Mouse (Mus musculus): ENCODE results near the gene Cnnm3. TPM values are rescaled to one million over a fixed set of nuclear protein-coding genes. Genes with fewer than 3 reads are reported as not detected.

Gene Cnnm3
- polyA plus RNA-seq, 1 experiment, result 37.0 TPM

DNA sequence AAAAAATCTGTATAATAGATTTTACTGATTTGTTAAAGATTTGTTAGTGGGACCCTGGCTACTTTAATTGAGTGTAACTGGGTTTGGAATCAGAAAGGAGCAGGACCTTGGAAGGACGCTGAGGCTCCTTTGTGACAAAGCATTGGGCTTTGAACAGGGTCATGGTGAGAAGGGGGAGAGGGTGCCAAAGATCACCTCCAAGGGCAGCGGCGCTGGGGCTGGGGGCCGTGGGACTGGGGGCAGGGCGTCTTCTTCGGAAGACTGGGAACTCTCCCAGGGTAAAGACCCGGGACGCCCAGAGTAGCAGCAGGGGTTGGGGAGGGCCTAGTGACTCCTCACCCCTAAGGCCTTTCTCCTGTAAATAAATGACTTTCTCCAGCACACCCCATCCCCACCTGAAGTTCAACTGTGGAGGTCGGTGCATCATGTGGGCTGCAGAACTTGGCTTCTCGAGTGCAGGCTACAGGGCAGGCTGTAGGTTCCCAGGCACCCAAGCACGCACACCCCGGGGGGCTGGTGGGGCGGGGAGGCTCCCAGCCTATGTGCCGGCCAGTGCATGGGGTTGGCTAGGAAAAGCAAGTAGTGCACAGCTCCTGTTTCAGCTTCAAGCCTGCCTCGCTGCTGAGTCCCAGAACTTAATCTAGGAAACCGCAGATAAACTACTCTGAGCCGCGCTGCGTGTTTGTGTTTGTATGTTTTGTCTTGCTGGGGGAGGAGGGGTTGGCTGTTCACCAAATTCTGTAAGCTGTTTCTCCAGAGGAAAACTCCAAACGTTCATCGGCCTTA, 56.3 kb downstream of the Cnnm3 start:
- TF ChIP-seq CTCF (IDR thresholded peaks at IDR 0.05; ENCODE audit: insufficient read depth, low read length), result no peak
- no peak for TF ChIP-seq POLR2A (IDR thresholded peaks at IDR 0.05; ENCODE audit: borderline replicate concordance, extremely low read depth, low read depth, low read length)
- WGBS, result 54% methylated on average over 21 of the region's 21 CpGs
- DNase-seq, result no peak
- Histone ChIP-seq H3K4me1 (ENCODE audit: control insufficient read depth, insufficient read depth, low read length) (peaks cover 19% of the 10 kb centered on the region), H3K4me3 (replicated peaks; ENCODE audit: extremely low read depth, low read depth, low read length) (no peak overlapping the region)

DNA sequence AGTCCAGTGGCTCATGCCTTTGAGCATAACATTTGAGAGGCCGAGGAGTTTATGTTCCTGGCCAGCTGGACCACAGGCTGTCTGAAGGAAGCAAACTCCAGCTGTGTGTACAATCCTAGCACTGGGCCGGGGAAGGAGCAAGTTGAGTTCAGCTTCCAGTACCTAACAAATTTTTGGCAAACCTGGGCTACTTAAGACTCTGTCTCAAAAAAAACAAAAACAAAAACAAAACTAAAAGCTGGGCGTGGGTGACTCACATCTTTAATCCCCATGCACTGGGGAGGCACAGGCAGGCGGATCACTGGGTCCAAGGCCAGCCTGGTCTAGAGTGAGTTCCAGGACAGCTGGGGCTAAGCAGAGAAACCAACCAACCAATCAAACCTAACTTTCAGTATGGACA, 57.1 kb downstream of the Cnnm3 start:
- TF ChIP-seq POLR2A (IDR thresholded peaks at IDR 0.05; ENCODE audit: borderline replicate concordance, extremely low read depth, low read depth, low read length), result no peak
- no peak for TF ChIP-seq CTCF (IDR thresholded peaks at IDR 0.05; ENCODE audit: insufficient read depth, low read length)
- peaks cover 21% of the 10 kb centered on the region for H3K4me1 ChIP-seq (ENCODE audit: control insufficient read depth, insufficient read depth, low read length)
- 45% methylated on average over 4 of the region's 4 CpGs for WGBS
- no peak overlapping the region for H3K4me3 ChIP-seq (replicated peaks; ENCODE audit: extremely low read depth, low read depth, low read length)
- no peak for DNase-seq

DNA sequence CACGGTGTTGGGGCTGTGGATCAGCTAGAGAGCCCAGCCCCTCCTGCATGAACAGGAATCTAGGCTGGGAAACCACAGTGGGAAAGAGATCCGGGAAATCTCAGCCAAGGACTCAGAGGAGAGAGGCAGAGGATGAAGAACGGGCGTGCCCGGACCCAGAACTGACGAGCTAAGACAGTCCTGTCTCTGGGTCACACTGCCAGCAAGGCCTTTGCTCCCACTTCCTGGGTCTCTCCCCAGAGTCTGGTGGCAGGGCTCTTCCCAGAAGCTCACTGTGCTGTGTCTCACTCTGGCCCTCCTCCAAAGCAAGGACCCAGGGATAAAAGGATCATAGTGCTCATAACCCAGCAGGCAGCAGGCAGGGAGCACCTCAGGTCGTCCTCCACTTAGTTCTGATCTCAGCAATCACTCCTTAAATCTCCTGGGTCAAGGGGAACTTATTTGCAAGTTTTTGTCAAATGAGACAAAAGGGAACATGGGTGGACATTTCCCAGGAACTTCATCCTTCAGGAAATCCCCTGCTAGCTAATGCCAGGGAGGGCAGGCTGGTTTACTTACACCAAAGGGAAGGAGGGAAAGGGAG, 58.1 kb downstream of the Cnnm3 start:
- TF ChIP-seq CTCF (IDR thresholded peaks at IDR 0.05; ENCODE audit: insufficient read depth, low read length), result no peak
- no peak for TF ChIP-seq POLR2A (IDR thresholded peaks at IDR 0.05; ENCODE audit: borderline replicate concordance, extremely low read depth, low read depth, low read length)
- DNase-seq, result no peak
- H3K4me3 ChIP-seq (replicated peaks; ENCODE audit: extremely low read depth, low read depth, low read length), result no peak overlapping the region
- peaks cover 23% of the 10 kb centered on the region for H3K4me1 ChIP-seq (ENCODE audit: control insufficient read depth, insufficient read depth, low read length)
- 21% methylated on average over 7 of the region's 7 CpGs for WGBS

DNA sequence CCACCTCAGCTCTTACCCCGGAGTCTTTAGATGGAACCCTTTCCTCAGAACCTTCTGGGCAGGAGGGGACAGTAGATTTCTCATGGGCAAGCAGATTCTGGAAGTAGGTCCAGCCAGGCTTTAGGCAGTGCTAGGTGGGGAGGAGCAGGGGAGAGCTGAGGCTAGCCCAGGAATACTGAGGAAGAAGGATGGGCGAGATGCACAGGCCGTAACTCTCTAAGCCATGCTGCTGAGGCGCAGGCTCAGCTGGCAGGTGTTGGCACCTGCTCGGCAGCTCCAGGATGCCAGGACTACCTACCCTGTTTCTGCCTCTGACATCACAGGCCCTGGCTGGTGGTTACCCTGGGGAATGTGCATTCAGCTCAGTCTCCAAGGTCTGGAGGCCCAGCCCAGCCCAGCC, 58.7 kb downstream of the Cnnm3 start:
- H3K4me3 ChIP-seq (replicated peaks; ENCODE audit: extremely low read depth, low read depth, low read length), result no peak overlapping the region
- no peak for DNase-seq
- no peak for TF ChIP-seq CTCF (IDR thresholded peaks at IDR 0.05; ENCODE audit: insufficient read depth, low read length)
- TF ChIP-seq POLR2A (IDR thresholded peaks at IDR 0.05; ENCODE audit: borderline replicate concordance, extremely low read depth, low read depth, low read length), result no peak
- peaks cover 23% of the 10 kb centered on the region for H3K4me1 ChIP-seq (ENCODE audit: control insufficient read depth, insufficient read depth, low read length)
- WGBS, result 75% methylated on average over 5 of the region's 5 CpGs

DNA sequence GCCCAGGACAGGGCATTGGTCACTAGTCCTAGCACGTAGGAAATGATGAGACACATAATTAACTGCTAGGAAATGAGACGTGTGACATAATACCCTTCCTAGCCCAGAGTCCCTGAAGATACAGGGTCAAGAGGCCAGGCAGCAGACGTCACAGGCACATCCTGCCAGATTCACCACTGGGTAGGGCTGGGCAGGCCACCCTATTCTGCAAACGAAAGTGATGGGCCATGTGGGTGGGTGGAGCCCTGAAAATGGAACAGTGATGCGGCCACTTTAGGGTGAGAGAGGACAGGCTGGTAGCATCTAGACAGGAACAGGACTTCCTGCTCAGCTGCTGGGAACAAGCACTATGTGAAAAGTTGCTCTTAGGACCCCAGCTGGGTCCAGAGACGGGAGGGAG, 60.0 kb downstream of the Cnnm3 start:
- Histone ChIP-seq H3K4me1 (ENCODE audit: control insufficient read depth, insufficient read depth, low read length) (peaks cover 23% of the 10 kb centered on the region), H3K4me3 (replicated peaks; ENCODE audit: extremely low read depth, low read depth, low read length) (no peak overlapping the region)
- TF ChIP-seq POLR2A (IDR thresholded peaks at IDR 0.05; ENCODE audit: borderline replicate concordance, extremely low read depth, low read depth, low read length), result no peak
- TF ChIP-seq CTCF (IDR thresholded peaks at IDR 0.05; ENCODE audit: insufficient read depth, low read length), result no peak
- DNase-seq, result no peak
- WGBS, result 28% methylated on average over 6 of the region's 6 CpGs

DNA sequence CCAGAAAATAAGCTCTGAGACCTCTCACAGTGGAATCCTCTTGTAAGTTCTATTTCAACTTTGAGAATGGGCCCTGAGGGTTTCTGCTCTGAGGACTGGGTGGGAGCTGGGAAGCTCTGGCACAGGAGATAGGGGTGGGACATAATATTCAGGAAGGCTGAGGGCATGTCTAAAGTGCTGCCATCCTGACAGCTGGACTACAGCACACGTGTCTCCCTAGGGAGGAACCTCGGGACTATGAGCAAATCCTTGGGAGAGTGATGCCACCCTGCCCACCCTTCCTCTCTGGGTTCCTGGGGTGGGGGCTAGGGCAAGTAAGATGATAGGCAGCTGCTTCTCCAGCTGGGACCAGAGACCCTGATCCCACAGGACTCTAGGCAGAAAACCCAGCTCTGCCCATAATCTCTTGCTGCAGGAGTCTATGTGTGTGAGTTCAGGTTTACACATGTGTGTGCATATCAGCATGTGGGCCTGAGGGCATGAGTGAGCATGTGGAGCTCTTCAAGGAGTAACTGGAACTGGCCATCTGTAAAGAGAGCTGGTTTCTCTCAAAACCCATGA, 60.6 kb downstream of the Cnnm3 start:
- TF ChIP-seq CTCF (IDR thresholded peaks at IDR 0.05; ENCODE audit: insufficient read depth, low read length) (no peak), POLR2A (IDR thresholded peaks at IDR 0.05; ENCODE audit: borderline replicate concordance, extremely low read depth, low read depth, low read length) (no peak)
- 42% methylated on average over 2 of the region's 2 CpGs for WGBS
- Histone ChIP-seq H3K4me3 (replicated peaks; ENCODE audit: extremely low read depth, low read depth, low read length) (no peak overlapping the region), H3K4me1 (ENCODE audit: control insufficient read depth, insufficient read depth, low read length) (peaks cover 23% of the 10 kb centered on the region)
- DNase-seq, result no peak

DNA sequence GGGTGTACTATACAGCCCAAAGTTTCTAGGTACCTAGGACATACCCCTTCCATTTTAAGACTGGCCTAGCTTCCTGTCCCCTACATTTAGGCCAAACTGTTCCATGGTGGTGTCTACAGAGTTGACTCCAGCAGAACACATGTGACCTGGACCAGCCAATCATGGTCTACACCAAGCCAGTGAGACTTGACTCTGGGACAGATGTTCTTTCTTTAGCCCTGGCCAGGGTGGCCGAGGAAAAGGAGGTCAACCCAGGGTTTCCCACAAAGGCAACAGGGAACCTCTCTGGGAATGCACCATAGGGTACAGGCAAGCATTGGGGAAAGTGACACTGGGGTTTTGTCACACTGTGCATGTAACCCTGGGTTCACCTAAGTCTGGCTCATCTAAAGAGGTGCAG, 61.0 kb downstream of the Cnnm3 start:
- no peak for DNase-seq
- Histone ChIP-seq H3K4me1 (ENCODE audit: control insufficient read depth, insufficient read depth, low read length) (peaks cover 23% of the 10 kb centered on the region), H3K4me3 (replicated peaks; ENCODE audit: extremely low read depth, low read depth, low read length) (no peak overlapping the region)
- WGBS, result 64% methylated on average over 1 of the region's 1 CpGs
- TF ChIP-seq CTCF (IDR thresholded peaks at IDR 0.05; ENCODE audit: insufficient read depth, low read length) (no peak), POLR2A (IDR thresholded peaks at IDR 0.05; ENCODE audit: borderline replicate concordance, extremely low read depth, low read depth, low read length) (no peak)

DNA sequence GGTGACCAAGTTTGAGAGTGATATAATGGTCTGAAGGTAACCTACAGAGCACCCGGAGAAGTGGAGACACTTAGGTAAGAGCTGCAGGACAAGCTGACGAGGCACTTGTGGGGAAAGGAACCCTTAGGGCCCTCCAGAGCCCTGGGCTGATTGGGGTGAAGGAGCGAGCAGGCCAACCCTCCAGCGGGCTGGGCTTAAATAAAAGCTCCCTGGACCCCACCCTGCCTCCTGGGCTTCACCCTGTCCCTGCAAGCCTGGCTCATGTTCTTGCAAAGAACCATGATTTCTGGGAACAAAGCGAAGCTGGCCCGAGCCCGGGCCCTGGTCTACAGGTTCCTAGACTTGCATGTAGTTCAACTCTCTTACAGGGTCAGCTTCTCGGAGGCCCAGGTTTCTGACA, 61.9 kb downstream of the Cnnm3 start:
- Histone ChIP-seq H3K4me1 (ENCODE audit: control insufficient read depth, insufficient read depth, low read length) (peaks cover 23% of the 10 kb centered on the region), H3K4me3 (replicated peaks; ENCODE audit: extremely low read depth, low read depth, low read length) (no peak overlapping the region)
- TF ChIP-seq CTCF (IDR thresholded peaks at IDR 0.05; ENCODE audit: insufficient read depth, low read length) (no peak), POLR2A (IDR thresholded peaks at IDR 0.05; ENCODE audit: borderline replicate concordance, extremely low read depth, low read depth, low read length) (no peak)
- DNase-seq, result no peak
- 72% methylated on average over 8 of the region's 8 CpGs for WGBS

DNA sequence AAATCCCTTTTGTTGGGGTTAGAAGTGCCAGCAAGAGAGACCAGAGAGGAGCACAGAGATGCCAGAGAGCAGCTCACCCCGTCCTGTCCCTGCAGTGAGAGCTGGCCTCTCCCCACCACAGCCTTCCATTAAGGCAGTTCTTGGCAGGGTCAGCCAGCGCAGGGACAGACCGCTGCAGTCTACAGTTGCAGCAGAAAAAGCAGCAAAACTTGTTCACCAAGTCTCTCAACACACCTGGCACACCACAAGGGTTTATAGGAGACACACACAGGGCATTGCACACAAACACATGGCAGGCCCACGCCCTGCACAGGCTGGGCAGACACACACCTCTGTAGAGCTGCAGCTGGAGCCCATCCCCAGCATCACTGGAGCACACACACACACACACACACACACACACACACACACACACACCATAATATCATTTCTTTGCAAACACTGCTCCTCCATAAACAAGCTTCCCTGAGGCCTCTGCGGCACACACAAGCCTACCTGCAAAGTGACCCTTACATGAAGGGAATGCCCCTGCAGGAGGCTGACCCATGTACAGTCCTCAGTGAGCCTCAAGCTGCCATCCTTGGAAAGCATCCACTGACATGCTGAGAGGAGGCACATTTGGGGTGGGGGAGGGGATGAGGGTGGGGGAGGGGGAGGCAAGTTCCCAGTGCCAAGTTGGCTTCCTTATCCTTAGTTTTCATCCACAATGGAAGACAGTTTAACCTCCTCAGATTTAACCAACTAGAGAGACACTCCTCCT, 62.7 kb downstream of the Cnnm3 start:
- TF ChIP-seq POLR2A (IDR thresholded peaks at IDR 0.05; ENCODE audit: borderline replicate concordance, extremely low read depth, low read depth, low read length) (no peak), CTCF (IDR thresholded peaks at IDR 0.05; ENCODE audit: insufficient read depth, low read length) (no peak)
- H3K4me3 ChIP-seq (replicated peaks; ENCODE audit: extremely low read depth, low read depth, low read length), result no peak overlapping the region
- WGBS, result 66% methylated on average over 5 of the region's 5 CpGs
- no peak for DNase-seq
- H3K4me1 ChIP-seq (ENCODE audit: control insufficient read depth, insufficient read depth, low read length), result peaks cover 18% of the 10 kb centered on the region
